10 mouse cellular contexts compared by ENCODE assay signal in genomic region chr7:141213605-141214235, GRCm38 (mm10). TPM values are rescaled to one million over a fixed set of nuclear protein-coding genes. Genes with fewer than 3 reads are reported as not detected.
DNase-seq lines count a peak whose midpoint lies in the region; ATAC-seq lines count a peak whose summit lies in the region.
"Had no signal": no experiment of that assay in that cellular context is flagged by ENCODE, and none has a peak within 500 bp of the region (broad histone marks: within the 10 kb centered on the region; RNA-seq: fewer than 3 reads in every experiment).

TSS of gene Lmntd2 (minus strand) at chr7:141214080.

- intact Hi-C loops in gastrocnemius, postnatal 36 days (cut with DNase I): no loop called here

- H3K4me3 ChIP-seq in lung, embryonic 16.5 days (ENCODE audit: low read length): peak within 1 kb of the TSS; percentile 70
- peak within 1 kb of the TSS; percentile 70 for H3K4me3 ChIP-seq in forebrain, embryonic 14.5 days (ENCODE audit: low read depth, low read length)
- peak within 1 kb of the TSS; percentile 72 for H3K4me3 ChIP-seq in limb, embryonic 15.5 days
- H3K4me3 ChIP-seq in stomach, embryonic 16.5 days (replicated peaks; ENCODE audit: low read length): peak within 1 kb of the TSS; percentile 68

- no peaks in the 10 kb centered on the region for H3K36me3 ChIP-seq in lung, embryonic 16.5 days (ENCODE audit: control insufficient read depth, insufficient read depth, low read length)
- peaks cover 6% of the 10 kb centered on the region; the same call in 1 of the 2 replicates for H3K36me3 ChIP-seq in forebrain, embryonic 14.5 days (ENCODE audit: control insufficient read depth, insufficient read depth, low read length)
- H3K36me3 ChIP-seq in limb, embryonic 15.5 days: peaks cover 6% of the 10 kb centered on the region; the same call in 1 of the 2 replicates
- H3K36me3 ChIP-seq in stomach, embryonic 16.5 days (ENCODE audit: control insufficient read depth, insufficient read depth, low read length): no peaks in the 10 kb centered on the region

- H3K9me3 ChIP-seq in lung, embryonic 16.5 days (ENCODE audit: control insufficient read depth, low read length): no peaks in the 10 kb centered on the region
- no peaks in the 10 kb centered on the region for H3K9me3 ChIP-seq in forebrain, embryonic 14.5 days (replicated peaks; ENCODE audit: control insufficient read depth, low read length)
- H3K9me3 ChIP-seq in limb, embryonic 15.5 days: no peaks in the 10 kb centered on the region
- no peaks in the 10 kb centered on the region for H3K9me3 ChIP-seq in stomach, embryonic 16.5 days (replicated peaks; ENCODE audit: control insufficient read depth, low read length)

- H3K27ac ChIP-seq in lung, embryonic 16.5 days (ENCODE audit: low read length): peak within 1 kb of the TSS; percentile 82
- peak within 1 kb of the TSS; percentile 84 for H3K27ac ChIP-seq in forebrain, embryonic 14.5 days (ENCODE audit: low read depth, low read length)
- H3K27ac ChIP-seq in limb, embryonic 15.5 days: peak within 1 kb of the TSS; percentile 84
- peak within 1 kb of the TSS; percentile 97 for H3K27ac ChIP-seq in stomach, embryonic 16.5 days (ENCODE audit: low read length)

- H3K9ac ChIP-seq in lung, embryonic 16.5 days (ENCODE audit: low read length): peak within 1 kb of the TSS; percentile 51
- peak within 1 kb of the TSS; percentile 73 for H3K9ac ChIP-seq in forebrain, embryonic 14.5 days (ENCODE audit: low read length)
- H3K9ac ChIP-seq in limb, embryonic 15.5 days: no peak within 1 kb of the TSS; the same call in 1 of the 2 replicates
- peak within 1 kb of the TSS; percentile 78 for H3K9ac ChIP-seq in stomach, embryonic 16.5 days (ENCODE audit: low read length)

- 87% methylated on average over 11 of the region's 11 CpGs for WGBS in lung, embryonic 16.5 days
- 95% methylated on average over 11 of the region's 11 CpGs for WGBS in forebrain, embryonic 14.5 days
- 86% methylated on average over 11 of the region's 11 CpGs for WGBS in limb, embryonic 15.5 days
- WGBS in stomach, embryonic 16.5 days: 87% methylated on average over 11 of the region's 11 CpGs

- peaks cover 21% of the 10 kb centered on the region for H3K4me1 ChIP-seq in lung, embryonic 16.5 days (replicated peaks; ENCODE audit: control insufficient read depth, insufficient read depth, low read length)
- H3K4me1 ChIP-seq in forebrain, embryonic 14.5 days (ENCODE audit: control insufficient read depth, insufficient read depth, low read length): peaks cover 11% of the 10 kb centered on the region
- peaks cover 37% of the 10 kb centered on the region for H3K4me1 ChIP-seq in limb, embryonic 15.5 days
- peaks cover 38% of the 10 kb centered on the region for H3K4me1 ChIP-seq in stomach, embryonic 16.5 days (ENCODE audit: control insufficient read depth, insufficient read depth, low read length)

- peak within 1 kb of the TSS; percentile 95 for H3K4me2 ChIP-seq in lung, embryonic 16.5 days (ENCODE audit: low read depth, low read length)
- H3K4me2 ChIP-seq in forebrain, embryonic 14.5 days (ENCODE audit: low read length): peak within 1 kb of the TSS; percentile 94
- H3K4me2 ChIP-seq in limb, embryonic 15.5 days: peak within 1 kb of the TSS; percentile 97
- peak within 1 kb of the TSS; percentile 85 for H3K4me2 ChIP-seq in stomach, embryonic 16.5 days (ENCODE audit: low read depth, low read length)

- no peak for DNase-seq in lung, postnatal 14 days
- DNase-seq in forebrain, embryonic 14.5 days (ENCODE audit: low spot score): no peak
- DNase-seq in gastrocnemius, postnatal 36 days: no peak
- no peak for DNase-seq in thymus, postnatal 0 days (ENCODE audit: low spot score)
- no peak for DNase-seq in spleen, adult 18-20 months
- DNase-seq: right cerebral cortex, adult 18-20 months had no signal

- H3K27me3 ChIP-seq in lung, embryonic 16.5 days (ENCODE audit: control insufficient read depth, insufficient read depth, low read depth, low read length): no peaks in the 10 kb centered on the region
- no peaks in the 10 kb centered on the region for H3K27me3 ChIP-seq in forebrain, embryonic 14.5 days (replicated peaks; ENCODE audit: control insufficient read depth, insufficient read depth, low read length)
- H3K27me3 ChIP-seq in limb, embryonic 15.5 days: no peaks in the 10 kb centered on the region
- H3K27me3 ChIP-seq in stomach, embryonic 16.5 days (ENCODE audit: control insufficient read depth, insufficient read depth, low read length): no peaks in the 10 kb centered on the region

- ATAC-seq in lung, embryonic 16.5 days (ENCODE audit: low read depth): no peak
- no peak for ATAC-seq in forebrain, embryonic 14.5 days
- no peak for ATAC-seq in limb, embryonic 15.5 days (ENCODE audit: insufficient number of reproducible peaks, low FRiP score, low TSS enrichment, low read depth)
- no peak for ATAC-seq in stomach, embryonic 16.5 days (ENCODE audit: insufficient read depth, low FRiP score)

RNA-seq across cellular contexts. Expression of gene Lmntd2, which starts in this region (rescaled TPM):
- polyA plus RNA-seq in lung, embryonic 16.5 days (2015; fragmentation: Nextera tagmentation; extraction: Ambion mirVana): 1.3 and 1.4 TPM in 2 replicates
- 0.94 and 0.95 TPM in 2 replicates for polyA plus RNA-seq in forebrain, embryonic 14.5 days (2014; fragmentation: Nextera tagmentation; extraction: Ambion mirVana)
- 1.7 and 2.2 TPM in 2 replicates for polyA plus RNA-seq in limb, embryonic 15.5 days (2015; fragmentation: Nextera tagmentation; extraction: Ambion mirVana)
- 4.8 and 6.3 TPM in 2 replicates for polyA plus RNA-seq in stomach, embryonic 16.5 days (2015; fragmentation: Nextera tagmentation; extraction: Ambion mirVana)
- total RNA-seq in gastrocnemius, postnatal 36 days (2021): not detected
- 1.1 and 1.8 TPM in 2 replicates for polyA plus RNA-seq in thymus, postnatal 0 days (2015; fragmentation: Nextera tagmentation; extraction: Ambion mirVana)
- total RNA-seq: layer of hippocampus, adult 8-10 months had no signal
